Mouse (Mus musculus) myocyte (in vitro differentiated cells): ENCODE data around the gene Plod2. TPM values are rescaled to one million over a fixed set of nuclear protein-coding genes. Genes with fewer than 3 reads are reported as not detected.
A peak's percentile ranks its signal among the peaks of the same experiment; 100 is the strongest.

ENCODE experiments used
- H3K27me3 ChIP-seq: one replicate; pipeline ENCODE4 v1.6.1; 2011; ENCODE audit not compliant: control insufficient read depth, insufficient read depth, insufficient read length
- H3K36me3 ChIP-seq: one replicate; pipeline ENCODE4 v1.6.1; 2011; ENCODE audit not compliant: control insufficient read depth, insufficient read depth
- H3K4me2 ChIP-seq: one replicate; pipeline ENCODE4 v1.6.1; 2011; ENCODE audit warnings: low read depth, control low read depth
- H3K4me3 ChIP-seq: one replicate; pipeline ENCODE4 v1.5.1; 2011; ENCODE audit warnings: mild to moderate bottlenecking, control low read depth, moderate library complexity
- H3K79me2 ChIP-seq: one replicate; pipeline ENCODE4 v1.6.1; 2011; ENCODE audit not compliant: control insufficient read depth, insufficient read depth
- H3ac ChIP-seq: one replicate; pipeline ENCODE4 v1.6.1; 2011; ENCODE audit not compliant: control insufficient read depth, insufficient read length
- CEBPB ChIP-seq: IDR thresholded peaks from 2 replicates; pipeline ENCODE4 v1.6.1; 2011; ENCODE audit warnings: mild to moderate bottlenecking, moderate library complexity; ENCODE audit not compliant: poor library complexity, insufficient read depth, severe bottlenecking
- E2F4 ChIP-seq: IDR thresholded peaks from one replicate; pipeline ENCODE4 v1.6.1; 2011; ENCODE audit warnings: mild to moderate bottlenecking, control low read depth, moderate library complexity; ENCODE audit not compliant: insufficient read depth
- MAX ChIP-seq: IDR thresholded peaks from one replicate; pipeline ENCODE4 v1.6.1; 2011; ENCODE audit warnings: low read depth, mild to moderate bottlenecking, control low read depth
- MYOD1 ChIP-seq, 3 experiments: IDR thresholded peaks; one replicate each; pipeline ENCODE4 v1.6.1; 2011; ENCODE audit warnings: control low read depth in 2 of 3, low read depth in 2 of 3, mild to moderate bottlenecking in 2 of 3, moderate library complexity in 1 of 3; ENCODE audit not compliant: insufficient read length in 2 of 3, control insufficient read depth in 1 of 3
- MYOG ChIP-seq, 3 experiments: IDR thresholded peaks; one replicate each; pipeline ENCODE4 v1.6.1; 2011; ENCODE audit warnings: control low read depth in 2 of 3, low read depth in 2 of 3, mild to moderate bottlenecking in 2 of 3; ENCODE audit not compliant: insufficient read length in 2 of 3, control insufficient read depth in 1 of 3, insufficient read depth in 1 of 3
- POLR2A ChIP-seq: IDR thresholded peaks from one replicate; pipeline ENCODE4 v1.6.1; 2011; ENCODE audit warnings: low read depth, mild to moderate bottlenecking, control low read depth, moderate library complexity; ENCODE audit not compliant: insufficient read length
- POLR2AphosphoS2 ChIP-seq: IDR thresholded peaks from one replicate; pipeline ENCODE4 v1.6.1; 2011; ENCODE audit warnings: low read depth, control low read depth; ENCODE audit not compliant: insufficient read length
- REST ChIP-seq: IDR thresholded peaks from one replicate; pipeline ENCODE4 v1.6.1; 2011; ENCODE audit warnings: mild to moderate bottlenecking, control low read depth, moderate library complexity; ENCODE audit not compliant: insufficient read depth, insufficient read length
- SRF ChIP-seq: IDR thresholded peaks from one replicate; pipeline ENCODE4 v1.6.1; 2011; ENCODE audit warnings: low read depth; ENCODE audit not compliant: control insufficient read depth, insufficient read length
- TCF12 ChIP-seq: IDR thresholded peaks from one replicate; pipeline ENCODE4 v1.6.1; 2011; ENCODE audit warnings: mild to moderate bottlenecking, control low read depth; ENCODE audit not compliant: poor library complexity, insufficient read depth, severe bottlenecking
- TCF3 ChIP-seq: IDR thresholded peaks from one replicate; pipeline ENCODE4 v1.6.1; 2011; ENCODE audit warnings: low read depth, control low read depth; ENCODE audit not compliant: insufficient read length
- USF1 ChIP-seq: IDR thresholded peaks from one replicate; pipeline ENCODE4 v1.6.1; 2011; ENCODE audit warnings: low read depth, mild to moderate bottlenecking, control low read depth, moderate library complexity
- polyA plus RNA-seq: library from polyadenylated mRNA; unstranded; fragments of >200 nt; fragmentation: generic; extraction: Trizol; gene quantifications from one replicate; pipeline ENCODE4 v1.2.1, GENCODE M21; 2012; ENCODE audit warnings: missing spikeins

Plod2 gene
- polyA plus RNA-seq, 1 experiment: 24.9 TPM

GRCm38 (mm10) chr9:92572376-92573108 lies 30.5 kb downstream of the Plod2 start:
- Histone ChIP-seq H3K27me3 (no peaks in the 10 kb centered on the region), H3K79me2 (peaks cover 53% of the 10 kb centered on the region), H3ac (no peak overlapping the region), H3K4me2 (no peak overlapping the region), H3K4me3 (no peak overlapping the region), H3K36me3 (peaks cover 17% of the 10 kb centered on the region)
- TF ChIP-seq USF1 (peak; percentile 51), MAX (no peak)

DNA sequence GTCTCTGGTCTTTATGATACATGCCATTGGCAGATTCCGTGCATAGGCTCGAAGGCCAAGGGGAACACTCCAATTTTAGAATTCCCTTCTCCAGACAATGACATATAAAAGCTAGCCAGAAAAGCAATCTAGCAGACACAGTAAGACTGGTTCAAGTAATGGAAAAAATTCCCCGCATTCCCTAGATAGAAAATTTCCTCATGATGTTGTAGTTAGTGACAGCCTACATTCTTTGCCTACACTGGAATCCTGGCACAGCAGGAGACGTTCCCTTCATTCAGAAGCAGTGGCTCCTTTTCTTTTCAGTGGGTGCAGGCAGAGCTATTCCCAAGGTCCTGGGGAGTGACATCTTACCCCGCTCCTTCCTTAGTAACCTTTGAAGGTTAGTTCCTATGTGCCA lies 41.9 kb downstream of the Plod2 start:
- no peaks in the 10 kb centered on the region for H3K79me2 ChIP-seq
- H3K4me3 ChIP-seq: no peak overlapping the region
- no peak overlapping the region for H3K4me2 ChIP-seq
- no peak overlapping the region for H3ac ChIP-seq
- peaks cover 34% of the 10 kb centered on the region for H3K36me3 ChIP-seq
- no peaks in the 10 kb centered on the region for H3K27me3 ChIP-seq
- TF ChIP-seq SRF (no peak), USF1 (no peak), REST (no peak), MYOG (IDR thresholded peaks at IDR 0.05; ENCODE audit: control insufficient read depth in 1 of 3, insufficient read depth in 1 of 3, insufficient read length in 2 of 3, low read depth in 2 of 3) (no peak), POLR2AphosphoS2 (no peak), MAX (no peak), POLR2A (no peak), TCF12 (no peak), CEBPB (no peak), E2F4 (no peak), TCF3 (no peak), MYOD1 (IDR thresholded peaks at IDR 0.05; ENCODE audit: control insufficient read depth in 1 of 3, insufficient read length in 2 of 3, low read depth in 2 of 3) (no peak)

- TF ChIP-seq SRF: no peak
- no peak for TF ChIP-seq MYOD1 (IDR thresholded peaks at IDR 0.05; ENCODE audit: control insufficient read depth in 1 of 3, insufficient read length in 2 of 3, low read depth in 2 of 3)
- TF ChIP-seq TCF3: no peak
- TF ChIP-seq MYOG (IDR thresholded peaks at IDR 0.05; ENCODE audit: control insufficient read depth in 1 of 3, insufficient read depth in 1 of 3, insufficient read length in 2 of 3, low read depth in 2 of 3): no peak
- TF ChIP-seq POLR2A: no peak
- no peak for TF ChIP-seq E2F4
- TF ChIP-seq USF1: no peak
- no peak for TF ChIP-seq CEBPB
- no peak for TF ChIP-seq TCF12
- TF ChIP-seq POLR2AphosphoS2: no peak
- no peak for TF ChIP-seq MAX
- Histone ChIP-seq H3K27me3 (no peaks in the 10 kb centered on the region), H3ac (no peak overlapping the region), H3K4me3 (no peak overlapping the region), H3K36me3 (peaks cover 37% of the 10 kb centered on the region), H3K79me2 (no peaks in the 10 kb centered on the region), H3K4me2 (no peak overlapping the region)
These were observed 44.0 kb downstream of the Plod2 start for GRCm38 (mm10) chr9:92586025-92586424.

DNA sequence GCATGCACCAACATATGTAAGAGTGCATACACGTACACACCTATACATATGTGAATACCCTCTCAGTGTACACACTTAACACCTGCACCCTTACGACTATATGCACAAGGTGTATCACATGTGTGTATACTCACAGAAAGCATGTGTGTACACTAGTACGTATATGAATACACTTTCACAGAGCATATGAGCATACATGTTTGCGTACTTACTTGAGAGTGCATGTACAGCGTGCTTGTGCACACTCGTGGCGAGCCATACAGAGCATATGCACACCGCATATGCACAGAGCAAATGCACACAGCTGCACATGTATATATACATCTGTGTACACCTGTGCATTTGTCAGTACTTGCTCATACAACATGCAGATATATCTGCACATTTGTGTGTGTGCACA lies 45.4 kb downstream of the Plod2 start:
- no peak overlapping the region for H3K4me3 ChIP-seq
- no peaks in the 10 kb centered on the region for H3K27me3 ChIP-seq
- H3ac ChIP-seq: no peak overlapping the region
- TF ChIP-seq USF1 (no peak), E2F4 (no peak), POLR2A (no peak), SRF (no peak), TCF3 (no peak), TCF12 (no peak), MYOD1 (IDR thresholded peaks at IDR 0.05; ENCODE audit: control insufficient read depth in 1 of 3, insufficient read length in 2 of 3, low read depth in 2 of 3) (no peak), CEBPB (no peak), MAX (no peak), REST (no peak)
- H3K79me2 ChIP-seq: no peaks in the 10 kb centered on the region
- peaks cover 41% of the 10 kb centered on the region for H3K36me3 ChIP-seq
- no peak overlapping the region for H3K4me2 ChIP-seq

DNA sequence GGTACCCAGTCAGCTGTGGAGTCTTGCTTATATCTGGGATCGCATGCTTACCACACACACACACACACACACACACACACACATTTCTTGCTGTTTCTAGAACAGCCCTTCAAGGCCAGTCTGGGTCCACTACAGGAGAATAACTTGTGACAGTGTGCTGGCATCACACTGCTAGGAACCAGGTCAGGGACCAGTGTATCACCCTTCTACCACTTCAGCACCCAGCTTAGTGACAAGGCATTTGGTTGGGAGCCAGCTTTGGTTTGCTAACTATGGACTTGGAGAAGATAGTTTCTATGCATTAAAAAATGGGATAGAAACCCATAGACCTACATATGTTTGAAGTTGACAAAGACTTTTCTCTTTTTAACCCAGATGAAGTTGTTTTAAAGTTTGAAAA lies 46.2 kb downstream of the Plod2 start:
- Histone ChIP-seq H3K36me3 (peaks cover 41% of the 10 kb centered on the region), H3K79me2 (no peaks in the 10 kb centered on the region), H3ac (no peak overlapping the region), H3K4me3 (no peak overlapping the region), H3K27me3 (no peaks in the 10 kb centered on the region), H3K4me2 (no peak overlapping the region)
- TF ChIP-seq MYOD1 (IDR thresholded peaks at IDR 0.05; ENCODE audit: control insufficient read depth in 1 of 3, insufficient read length in 2 of 3, low read depth in 2 of 3) (no peak), MAX (no peak), REST (no peak), POLR2AphosphoS2 (no peak), USF1 (no peak), E2F4 (no peak), SRF (no peak), MYOG (IDR thresholded peaks at IDR 0.05; ENCODE audit: control insufficient read depth in 1 of 3, insufficient read depth in 1 of 3, insufficient read length in 2 of 3, low read depth in 2 of 3) (no peak), TCF3 (no peak), POLR2A (no peak), CEBPB (no peak), TCF12 (no peak)
